Mouse (Mus musculus) cerebellum, adult 2 months (tissue): ENCODE measurements around the gene Adh6b.

Experiments used
- CTCF ChIP-seq: fragments of 200-500 bp; IDR thresholded peaks from 2 replicates; pipeline ENCODE4 v1.5.1; 2011; ENCODE audit warnings: low read depth, mild to moderate bottlenecking, control low read depth, low read length, moderate library complexity, borderline replicate concordance; ENCODE audit not compliant: insufficient read depth
- POLR2A ChIP-seq: fragments of 200-500 bp; IDR thresholded peaks from 2 replicates; pipeline ENCODE4 v1.6.1; 2011; ENCODE audit warnings: low read length, control low read depth, borderline replicate concordance; ENCODE audit not compliant: insufficient read depth

- TF ChIP-seq CTCF (no peak), POLR2A (no peak)
These were observed 30.6 kb upstream of the Adh6b start for GRCm38 (mm10) chr3:138311015-138311414.
